Comparison of ENCODE assay signal across 8 mouse cellular contexts in the genomic region with DNA sequence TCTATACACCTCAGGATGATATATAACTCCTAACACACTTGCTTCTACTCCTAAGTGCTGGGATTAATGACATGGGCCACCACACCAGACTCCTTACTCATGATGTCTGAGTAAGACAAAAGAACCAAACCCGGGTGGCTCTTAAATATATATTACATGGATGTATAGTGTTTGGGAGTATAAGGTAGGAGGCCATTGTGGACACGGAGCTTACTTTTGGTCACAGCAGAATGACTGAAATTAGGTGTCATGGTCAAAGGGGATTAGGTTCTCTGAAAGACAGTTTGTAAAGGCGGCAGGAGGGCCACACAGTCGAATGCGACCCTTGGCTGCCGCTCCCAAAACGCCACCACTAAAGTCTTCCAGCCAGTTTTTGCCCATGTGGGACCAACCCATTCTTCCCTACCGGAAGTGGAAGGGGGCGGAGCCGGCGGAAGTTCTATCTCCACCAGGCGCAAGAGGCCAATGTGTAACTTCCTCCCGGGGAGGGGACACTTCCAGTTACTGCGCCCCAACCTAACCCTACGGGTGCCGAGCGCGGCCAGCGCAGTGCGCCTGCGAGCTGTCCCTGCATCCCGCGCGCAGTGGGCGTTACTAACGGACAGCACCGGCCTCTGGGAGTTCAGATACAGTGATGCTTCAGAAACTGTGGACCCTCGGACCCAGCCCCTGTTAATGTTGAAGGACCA. TPM values are rescaled to one million over a fixed set of nuclear protein-coding genes. Genes with fewer than 3 reads are reported as not detected.
A peak's percentile ranks its signal among the peaks of the same experiment; 100 is the strongest.
DNase-seq lines count a peak whose midpoint lies in the region; ATAC-seq lines count a peak whose summit lies in the region.

No protein-coding gene starts in this region.

- H3K4me3 ChIP-seq in heart, embryonic 14.5 days (ENCODE audit: control insufficient read depth in 1 of 2, insufficient read depth in 1 of 2, low read depth in 1 of 2, low read length in 2 of 2) = peak overlapping the region; percentile 41 to 53
- H3K4me3 ChIP-seq in liver, embryonic 13.5 days (replicated peaks) = peak overlapping the region; percentile 55
- H3K4me3 ChIP-seq in stomach, embryonic 16.5 days (replicated peaks; ENCODE audit: low read length) = peak overlapping the region; percentile 52

- H3K27ac ChIP-seq in heart, embryonic 14.5 days (replicated peaks in 1 of 2; ENCODE audit: control insufficient read depth in 1 of 2, insufficient read depth in 1 of 2, low read depth in 2 of 2, low read length in 2 of 2) = no peak overlapping the region
- no peak overlapping the region for H3K27ac ChIP-seq in liver, embryonic 13.5 days
- H3K27ac ChIP-seq in stomach, embryonic 16.5 days (ENCODE audit: low read length) = no peak overlapping the region

- peak overlapping the region; percentile 60 for H3K9ac ChIP-seq in heart, embryonic 14.5 days (ENCODE audit: low read length)
- peak overlapping the region; percentile 59 for H3K9ac ChIP-seq in liver, embryonic 13.5 days
- peak overlapping the region; percentile 65 for H3K9ac ChIP-seq in stomach, embryonic 16.5 days (ENCODE audit: low read length)

- ATAC-seq in heart, embryonic 14.5 days (ENCODE audit: insufficient number of reproducible peaks, insufficient read depth, low FRiP score, low read depth) = peak; percentile 82
- peak; percentile 87 for ATAC-seq in liver, embryonic 13.5 days (ENCODE audit: low read depth)
- peak; percentile 93 for ATAC-seq in stomach, embryonic 16.5 days (ENCODE audit: insufficient read depth, low FRiP score)

- peak overlapping the region; percentile 68 for H3K4me2 ChIP-seq in heart, embryonic 14.5 days (ENCODE audit: low read length)
- peak overlapping the region; percentile 61 for H3K4me2 ChIP-seq in liver, embryonic 13.5 days
- H3K4me2 ChIP-seq in stomach, embryonic 16.5 days (ENCODE audit: low read depth, low read length) = peak overlapping the region; percentile 68

- WGBS in heart, embryonic 14.5 days = 18% methylated on average over 28 of the region's 28 CpGs
- WGBS in liver, embryonic 13.5 days (ENCODE audit: insufficient replicate concordance) = 20% methylated on average over 28 of the region's 28 CpGs
- WGBS in stomach, embryonic 16.5 days = 23% methylated on average over 28 of the region's 28 CpGs

- H3K27me3 ChIP-seq in heart, embryonic 14.5 days (ENCODE audit: control insufficient read depth, insufficient read depth, low read length) = 0 out of 2 replicates have a peak, but pooled peaks cover 3% of the 10 kb centered on the region
- no peaks in the 10 kb centered on the region for H3K27me3 ChIP-seq in liver, embryonic 13.5 days
- H3K27me3 ChIP-seq in stomach, embryonic 16.5 days (ENCODE audit: control insufficient read depth, insufficient read depth, low read length) = no peaks in the 10 kb centered on the region

- no peaks in the 10 kb centered on the region for H3K36me3 ChIP-seq in heart, embryonic 14.5 days (ENCODE audit: control insufficient read depth, insufficient read depth, low read length)
- no peaks in the 10 kb centered on the region for H3K36me3 ChIP-seq in liver, embryonic 13.5 days
- H3K36me3 ChIP-seq in stomach, embryonic 16.5 days (ENCODE audit: control insufficient read depth, insufficient read depth, low read length) = no peaks in the 10 kb centered on the region

- H3K4me1 ChIP-seq in heart, embryonic 14.5 days (ENCODE audit: control insufficient read depth in 2 of 2, insufficient read depth in 2 of 2, low read length in 2 of 2) = peaks cover 0 to 6% of the 10 kb centered on the region in 2 experiments; a peak in 1 of 4 replicates
- peaks cover 14% of the 10 kb centered on the region for H3K4me1 ChIP-seq in liver, embryonic 13.5 days (replicated peaks)
- H3K4me1 ChIP-seq in stomach, embryonic 16.5 days (ENCODE audit: control insufficient read depth, insufficient read depth, low read length) = no peaks in the 10 kb centered on the region

- no peaks in the 10 kb centered on the region for H3K9me3 ChIP-seq in heart, embryonic 14.5 days (ENCODE audit: control insufficient read depth, low read length)
- no peaks in the 10 kb centered on the region for H3K9me3 ChIP-seq in liver, embryonic 13.5 days (replicated peaks)
- H3K9me3 ChIP-seq in stomach, embryonic 16.5 days (replicated peaks; ENCODE audit: control insufficient read depth, low read length) = no peaks in the 10 kb centered on the region

- DNase-seq in CD4-positive helper T cell, adult 2 months (ENCODE audit: low read depth, low spot score) = peak; percentile 76
- peak; percentile 15 for DNase-seq in c-Kit-negative CD71-positive TER-119-positive erythroid progenitor cells, embryonic 14.5 days (ENCODE audit: low read depth, low spot score)
- DNase-seq in fibroblast of lung, adult 2 months (ENCODE audit: low read depth) = peak; percentile 63
- peak; percentile 94 for DNase-seq in kidney, postnatal 14 days
- DNase-seq in liver, embryonic 13.5 days = peak; percentile 66
- DNase-seq in neural tube, embryonic 10.5 days (ENCODE audit: extremely low spot score, low spot score) = peak; percentile 82

RNA-seq across cellular contexts. Expression of gene Usp42, which starts 25.8 kb away (rescaled TPM):
- polyA plus RNA-seq in heart, embryonic 14.5 days (2014; fragmentation: Nextera tagmentation; extraction: Ambion mirVana) = 12.6 and 12.8 TPM in 2 replicates
- polyA plus RNA-seq in liver, embryonic 13.5 days (2015; fragmentation: Nextera tagmentation; extraction: Ambion mirVana) = 4.4 and 5.2 TPM in 2 replicates
- 13.7 and 13.9 TPM in 2 replicates for polyA plus RNA-seq in stomach, embryonic 16.5 days (2015; fragmentation: Nextera tagmentation; extraction: Ambion mirVana)

RNA-seq across cellular contexts. Expression of gene Eif2ak1, which starts 59.7 kb away (rescaled TPM):
- polyA plus RNA-seq in heart, embryonic 14.5 days (2014; fragmentation: Nextera tagmentation; extraction: Ambion mirVana) = 25.2 and 25.9 TPM in 2 replicates
- 104 and 118 TPM in 2 replicates for polyA plus RNA-seq in liver, embryonic 13.5 days (2015; fragmentation: Nextera tagmentation; extraction: Ambion mirVana)
- polyA plus RNA-seq in stomach, embryonic 16.5 days (2015; fragmentation: Nextera tagmentation; extraction: Ambion mirVana) = 33.6 and 35.0 TPM in 2 replicates

Comparison
In these comparisons a context has a peak if more than half of its experiments do, and no peak if none do; other contexts are left out.
1. DNase-seq: peak in every context shown above with its lines; median percentile 94 in kidney, postnatal 14 days; 82 in neural tube, embryonic 10.5 days; 76 in CD4-positive helper T cell, adult 2 months; 66 in liver, embryonic 13.5 days; 63 in fibroblast of lung, adult 2 months; 15 in c-Kit-negative CD71-positive TER-119-positive erythroid progenitor cells, embryonic 14.5 days.